35 mouse cellular contexts compared by ENCODE assay signal in the genomic region with DNA sequence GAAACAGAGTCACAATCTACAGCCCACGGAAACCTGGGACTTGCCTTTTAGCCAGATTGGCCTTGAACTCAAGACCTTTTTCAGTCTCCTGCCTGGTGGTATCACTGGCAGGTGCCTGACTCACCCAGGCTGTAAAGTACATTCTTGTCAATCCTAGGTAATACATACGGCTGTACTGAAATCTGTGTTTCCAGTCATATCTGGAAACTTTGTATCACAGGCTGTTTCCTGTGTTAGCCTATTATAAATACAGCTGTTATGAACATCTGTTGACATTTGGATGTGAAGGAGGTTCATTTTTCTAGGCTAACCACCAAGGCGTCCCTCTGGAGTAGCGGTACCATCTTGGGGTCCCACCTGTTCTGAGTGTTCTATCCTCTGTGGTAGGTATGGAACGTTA. TPM values are rescaled to one million over a fixed set of nuclear protein-coding genes. Genes with fewer than 3 reads are reported as not detected.
"Had no signal": no experiment of that assay in that cellular context is flagged by ENCODE, and none has a peak within 500 bp of the region (broad histone marks: within the 10 kb centered on the region; RNA-seq: fewer than 3 reads in every experiment).

No protein-coding gene starts in this region.

- DNase-seq: left cerebral cortex, postnatal 4 days; liver; liver, embryonic 13.5 days; liver, postnatal 0 days; lung, adult 18-20 months; lung, adult 2 months; lung, embryonic 14.5 days; lung, postnatal 10 days; lung, postnatal 14 days; lung, postnatal 36 days; lung, postnatal 4 days; midbrain, embryonic 14.5 days had no signal

- H3K9me3 ChIP-seq: limb, embryonic 10.5 days; limb, embryonic 12.5 days; limb, embryonic 13.5 days; limb, embryonic 15.5 days; liver, embryonic 12.5 days; liver, embryonic 13.5 days; liver, embryonic 15.5 days; lung, embryonic 15.5 days; midbrain, embryonic 13.5 days; midbrain, embryonic 15.5 days had no signal

- H3K9ac ChIP-seq: limb, embryonic 12.5 days; limb, embryonic 13.5 days; limb, embryonic 15.5 days; liver, embryonic 12.5 days; liver, embryonic 13.5 days; liver, embryonic 14.5 days; liver, embryonic 15.5 days; liver, postnatal 0 days; lung, embryonic 14.5 days; lung, embryonic 15.5 days; midbrain, embryonic 12.5 days; midbrain, embryonic 13.5 days; midbrain, embryonic 15.5 days; neural tube, embryonic 12.5 days had no signal

- H3K27me3 ChIP-seq: midbrain, embryonic 15.5 days had no signal

- H3K4me1 ChIP-seq: midbrain, embryonic 13.5 days had no signal

- ATAC-seq: liver, embryonic 12.5 days; liver, postnatal 0 days; lung, postnatal 0 days; midbrain, embryonic 13.5 days; midbrain, embryonic 15.5 days; midbrain, embryonic 16.5 days had no signal

- H3K4me2 ChIP-seq: limb, embryonic 12.5 days; limb, embryonic 13.5 days; limb, embryonic 15.5 days; liver, embryonic 11.5 days; liver, embryonic 12.5 days; liver, embryonic 13.5 days; liver, embryonic 15.5 days; lung, embryonic 14.5 days; lung, embryonic 15.5 days; midbrain, embryonic 12.5 days; midbrain, embryonic 13.5 days; midbrain, embryonic 15.5 days; neural tube, embryonic 12.5 days had no signal

- H3K4me3 ChIP-seq: left cerebral cortex, adult 2 months; limb, embryonic 10.5 days; limb, embryonic 12.5 days; limb, embryonic 13.5 days; limb, embryonic 15.5 days; liver, embryonic 12.5 days; liver, embryonic 13.5 days; liver, embryonic 15.5 days; lung, embryonic 15.5 days; megakaryocyte, embryonic 14.5 days; midbrain, embryonic 12.5 days; midbrain, embryonic 13.5 days; midbrain, embryonic 15.5 days; myocyte; neural tube, embryonic 12.5 days had no signal

- H3K36me3 ChIP-seq: limb, embryonic 10.5 days; limb, embryonic 12.5 days; limb, embryonic 13.5 days; limb, embryonic 15.5 days; liver, embryonic 12.5 days; liver, embryonic 13.5 days; liver, embryonic 15.5 days; lung, embryonic 15.5 days; midbrain, embryonic 12.5 days; midbrain, embryonic 13.5 days; midbrain, embryonic 15.5 days; neural tube, embryonic 12.5 days had no signal

- H3K27ac ChIP-seq: left cerebral cortex, adult 2 months; limb, embryonic 10.5 days; limb, embryonic 12.5 days; limb, embryonic 13.5 days; limb, embryonic 15.5 days; liver, embryonic 12.5 days; liver, embryonic 13.5 days; liver, embryonic 14.5 days; liver, embryonic 15.5 days; lung, embryonic 15.5 days; macrophage; midbrain, embryonic 12.5 days; midbrain, embryonic 13.5 days; midbrain, embryonic 15.5 days; neural tube, embryonic 12.5 days had no signal

RNA-seq across cellular contexts. Expression of gene Ina, which starts 4.6 kb away (rescaled TPM):
- total RNA-seq: liver, adult 2 months; megakaryocyte progenitor cell, adult 5-6 weeks; megakaryocyte, adult 5-6 weeks; monocyte, adult 5-6 weeks had no signal
- polyA plus RNA-seq: liver, adult 2 months; liver, postnatal 0 days; macrophage; myocyte had no signal
